Mouse (Mus musculus): ENCODE measurements at regions not wholly inside any gene's neighbourhood (a gene's known extent, or its start where the extent isn't known, plus 50 kb on each side); places are given as distances from the start of the nearest gene placed in this dataset.

GRCm38 (mm10) chr15:13285355-13285754 is 111.9 kb upstream of the Cdh6 start:
- H3K9me3 ChIP-seq = no peaks in the 10 kb centered on the region
- H3K4me2 ChIP-seq = no peak overlapping the region
- H3K27ac ChIP-seq = no peak overlapping the region
- H3K9ac ChIP-seq = no peak overlapping the region
- ATAC-seq (ENCODE audit: low FRiP score) = no peak
- peaks cover 2% of the 10 kb centered on the region; the same call in 1 of the 2 replicates for H3K4me1 ChIP-seq
- peaks cover 4% of the 10 kb centered on the region; the same call in 1 of the 2 replicates for H3K27me3 ChIP-seq
- H3K4me3 ChIP-seq (replicated peaks) = no peak overlapping the region
- no peaks in the 10 kb centered on the region for H3K36me3 ChIP-seq (replicated peaks)
- 78% methylated on average over 3 of the region's 3 CpGs for WGBS

DNA sequence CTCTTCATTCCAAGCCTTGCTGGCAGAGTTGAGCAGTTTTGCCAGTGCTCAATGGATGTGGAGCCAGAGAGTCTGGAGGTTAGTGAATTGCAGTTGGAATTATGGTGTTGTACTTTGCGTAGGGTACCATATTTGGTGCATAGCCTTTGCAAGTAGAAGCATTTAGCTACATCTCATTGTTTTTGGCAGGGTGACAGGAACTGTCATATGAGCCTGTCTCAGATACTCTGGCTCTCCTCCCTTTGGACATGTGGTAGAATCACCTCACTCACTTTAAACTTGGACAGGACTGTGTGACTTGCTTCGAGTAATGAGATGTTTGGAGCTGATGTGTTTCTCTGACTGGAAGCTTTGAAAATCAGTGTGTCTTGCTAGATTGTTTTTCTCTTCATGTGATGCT is 110.7 kb upstream of the Cdh6 start:
- no peak for ATAC-seq (ENCODE audit: low FRiP score)
- no peaks in the 10 kb centered on the region for H3K9me3 ChIP-seq
- H3K4me1 ChIP-seq = peaks cover 2% of the 10 kb centered on the region; the same call in 1 of the 2 replicates
- 93% methylated on average over 2 of the region's 2 CpGs for WGBS
- no peak overlapping the region for H3K4me3 ChIP-seq (replicated peaks)
- H3K36me3 ChIP-seq (replicated peaks) = no peaks in the 10 kb centered on the region
- no peak overlapping the region for H3K4me2 ChIP-seq
- H3K27me3 ChIP-seq = peaks cover 4% of the 10 kb centered on the region; the same call in 1 of the 2 replicates
- no peak overlapping the region for H3K9ac ChIP-seq
- no peak overlapping the region for H3K27ac ChIP-seq

GRCm38 (mm10) chr15:13283106-13283505 is 109.6 kb upstream of the Cdh6 start:
- no peak overlapping the region for H3K4me2 ChIP-seq

DNA sequence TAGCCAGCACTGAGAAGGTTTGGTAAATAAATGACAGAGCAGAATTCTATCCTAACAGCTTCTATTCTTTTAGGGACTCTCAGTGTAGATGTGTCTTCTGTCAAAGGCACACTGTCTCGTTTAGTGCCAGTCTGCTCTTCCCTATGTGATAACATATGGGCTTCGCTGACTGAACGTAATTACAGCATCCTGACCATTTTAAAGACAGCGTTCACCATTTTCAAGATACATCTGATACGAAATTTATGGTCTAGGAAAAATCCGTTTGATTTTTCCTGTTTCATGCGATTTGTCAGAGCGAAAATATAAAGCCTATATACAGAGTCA is 103.4 kb upstream of the Cdh6 start:
- ATAC-seq (ENCODE audit: low FRiP score) = peak; percentile 33; the same call in 1 of the 2 replicates
- Histone ChIP-seq H3K4me3 (replicated peaks) (no peak overlapping the region), H3K36me3 (replicated peaks) (no peaks in the 10 kb centered on the region), H3K9ac (no peak overlapping the region), H3K4me1 (peaks cover 5% of the 10 kb centered on the region), H3K27me3 (peaks cover 7% of the 10 kb centered on the region; the same call in 1 of the 2 replicates), H3K27ac (no peak overlapping the region), H3K9me3 (no peaks in the 10 kb centered on the region), H3K4me2 (no peak overlapping the region)
- WGBS = 72% methylated on average over 8 of the region's 8 CpGs

More at GRCm38 (mm10) chr15:13283106-13283505, 109.6 kb upstream of the Cdh6 start:
- 84% methylated on average over 5 of the region's 5 CpGs for WGBS
- H3K36me3 ChIP-seq (replicated peaks) = no peaks in the 10 kb centered on the region
- H3K4me1 ChIP-seq = peaks cover 2% of the 10 kb centered on the region; the same call in 1 of the 2 replicates
- H3K27ac ChIP-seq = no peak overlapping the region
- H3K4me3 ChIP-seq (replicated peaks) = no peak overlapping the region
- H3K9me3 ChIP-seq = no peaks in the 10 kb centered on the region
- no peak for ATAC-seq (ENCODE audit: low FRiP score)
- H3K27me3 ChIP-seq = no peaks in the 10 kb centered on the region
- no peak overlapping the region for H3K9ac ChIP-seq

DNA sequence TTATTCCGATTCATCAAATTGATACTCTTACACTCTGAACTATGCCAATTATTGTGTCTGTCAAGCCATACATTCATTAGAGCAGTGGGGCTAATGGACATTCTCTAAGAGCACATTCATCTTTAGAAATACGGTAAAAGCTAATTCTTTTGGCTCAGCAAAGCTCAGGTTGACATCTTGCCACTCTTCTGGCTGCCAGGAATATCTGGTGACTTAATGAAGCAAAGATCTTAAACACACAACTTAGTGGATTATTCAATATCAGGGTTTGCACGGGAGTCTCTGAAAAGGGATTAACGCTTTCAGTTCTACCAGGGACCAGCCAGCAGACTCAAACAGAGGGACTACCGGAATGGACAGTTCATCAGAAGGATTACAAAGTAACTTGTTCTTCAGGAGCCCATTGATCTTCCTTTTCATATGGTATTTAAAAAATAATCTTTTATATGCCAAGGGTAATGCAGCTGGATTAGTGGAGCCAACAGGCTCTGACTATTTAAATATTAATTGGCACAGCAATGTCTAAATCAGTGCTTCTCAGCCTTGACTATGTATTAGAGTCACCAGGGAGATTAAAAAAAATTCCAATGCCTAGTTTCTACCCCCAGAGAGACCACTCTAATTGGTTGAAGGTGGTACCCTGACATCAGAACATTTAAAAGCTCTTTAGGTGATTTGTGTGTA is 102.9 kb upstream of the Cdh6 start:
- Histone ChIP-seq H3K4me1 (peaks cover 5% of the 10 kb centered on the region), H3K27me3 (peaks cover 7% of the 10 kb centered on the region; the same call in 1 of the 2 replicates), H3K27ac (no peak overlapping the region), H3K9me3 (no peaks in the 10 kb centered on the region), H3K9ac (no peak overlapping the region), H3K4me2 (no peak overlapping the region), H3K36me3 (replicated peaks) (no peaks in the 10 kb centered on the region), H3K4me3 (replicated peaks) (no peak overlapping the region)
- peak; percentile 58; the same call in 1 of the 2 replicates for ATAC-seq (ENCODE audit: low FRiP score)
- 17% methylated on average over 5 of the region's 5 CpGs for WGBS

- no peaks in the 10 kb centered on the region for H3K9me3 ChIP-seq
- no peak overlapping the region for H3K9ac ChIP-seq
- H3K4me2 ChIP-seq = no peak overlapping the region
- no peaks in the 10 kb centered on the region for H3K36me3 ChIP-seq (replicated peaks)
- no peak for ATAC-seq (ENCODE audit: low FRiP score)
- no peak overlapping the region for H3K27ac ChIP-seq
- no peak overlapping the region for H3K4me3 ChIP-seq (replicated peaks)
- H3K27me3 ChIP-seq = peaks cover 7% of the 10 kb centered on the region; the same call in 1 of the 2 replicates
- WGBS = 11% methylated on average over 5 of the region's 5 CpGs
- peaks cover 5% of the 10 kb centered on the region for H3K4me1 ChIP-seq
Measured at GRCm38 (mm10) chr15:13275326-13275725, 101.9 kb upstream of the Cdh6 start.

DNA sequence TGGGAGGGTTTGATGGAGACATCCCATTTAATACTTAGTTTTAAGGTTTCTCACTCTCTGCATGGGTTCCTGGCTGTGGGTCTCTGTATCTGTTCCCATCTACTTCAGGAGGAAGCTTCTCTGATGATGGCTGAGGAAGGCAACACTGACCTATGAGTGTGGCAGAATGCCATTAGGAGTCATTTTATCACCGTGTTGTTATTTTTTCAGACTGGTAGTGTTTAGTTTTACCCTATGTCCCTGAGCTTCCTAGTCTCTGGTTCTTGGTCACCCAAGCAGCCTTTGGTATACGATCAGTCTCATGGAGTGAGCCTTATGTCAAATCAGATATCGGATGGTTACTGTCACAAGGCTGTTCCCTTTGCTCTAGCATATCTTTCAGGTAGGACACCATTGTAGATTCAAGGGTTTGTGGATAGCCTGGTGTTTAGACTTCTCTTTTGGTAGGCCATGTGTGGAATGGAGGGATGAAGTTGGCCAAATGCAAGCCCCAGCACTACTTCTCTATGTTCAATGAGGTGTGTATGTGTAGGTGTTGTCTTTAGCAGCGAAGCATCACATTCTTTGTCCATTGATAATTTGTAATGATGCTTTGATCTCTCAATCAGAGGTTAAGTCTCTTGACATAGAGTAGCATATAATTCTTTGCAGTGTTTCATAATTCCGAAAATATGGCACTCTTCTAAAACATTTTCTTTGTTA is 101.0 kb upstream of the Cdh6 start:
- peaks cover 7% of the 10 kb centered on the region; the same call in 1 of the 2 replicates for H3K27me3 ChIP-seq
- H3K9ac ChIP-seq = no peak overlapping the region
- 91% methylated on average over 5 of the region's 5 CpGs for WGBS
- no peaks in the 10 kb centered on the region for H3K9me3 ChIP-seq
- no peak overlapping the region for H3K4me3 ChIP-seq (replicated peaks)
- H3K4me1 ChIP-seq = peaks cover 5% of the 10 kb centered on the region
- no peak for ATAC-seq (ENCODE audit: low FRiP score)
- H3K36me3 ChIP-seq (replicated peaks) = no peaks in the 10 kb centered on the region
- no peak overlapping the region for H3K27ac ChIP-seq
- H3K4me2 ChIP-seq = no peak overlapping the region

GRCm38 (mm10) chr15:13246053-13246696 is 72.7 kb upstream of the Cdh6 start:
- H3K27me3 ChIP-seq = no peaks in the 10 kb centered on the region
- no peak for ATAC-seq (ENCODE audit: low FRiP score)
- WGBS = 91% methylated on average over 11 of the region's 11 CpGs
- H3K4me2 ChIP-seq = no peak overlapping the region
- H3K27ac ChIP-seq = no peak overlapping the region
- no peaks in the 10 kb centered on the region for H3K4me1 ChIP-seq
- H3K4me3 ChIP-seq (replicated peaks) = no peak overlapping the region
- H3K9ac ChIP-seq = no peak overlapping the region
- no peaks in the 10 kb centered on the region for H3K9me3 ChIP-seq
- no peaks in the 10 kb centered on the region for H3K36me3 ChIP-seq (replicated peaks)

GRCm38 (mm10) chr15:13244306-13244705 is 70.8 kb upstream of the Cdh6 start:
- ATAC-seq (ENCODE audit: low FRiP score) = no peak
- H3K27me3 ChIP-seq = no peaks in the 10 kb centered on the region
- H3K4me1 ChIP-seq = no peaks in the 10 kb centered on the region
- H3K9me3 ChIP-seq = no peaks in the 10 kb centered on the region
- H3K27ac ChIP-seq = no peak overlapping the region
- no peaks in the 10 kb centered on the region for H3K36me3 ChIP-seq (replicated peaks)
- H3K4me2 ChIP-seq = no peak overlapping the region
- WGBS = 77% methylated on average over 14 of the region's 14 CpGs
- H3K9ac ChIP-seq = no peak overlapping the region
- H3K4me3 ChIP-seq (replicated peaks) = no peak overlapping the region

- H3K9ac ChIP-seq = no peak overlapping the region
- H3K36me3 ChIP-seq (replicated peaks) = no peaks in the 10 kb centered on the region
- no peaks in the 10 kb centered on the region for H3K4me1 ChIP-seq
- 79% methylated on average over 4 of the region's 4 CpGs for WGBS
- no peaks in the 10 kb centered on the region for H3K27me3 ChIP-seq
- no peak overlapping the region for H3K4me2 ChIP-seq
- no peak for ATAC-seq (ENCODE audit: low FRiP score)
- H3K27ac ChIP-seq = no peak overlapping the region
- H3K9me3 ChIP-seq = no peaks in the 10 kb centered on the region
- no peak overlapping the region for H3K4me3 ChIP-seq (replicated peaks)
Measured at GRCm38 (mm10) chr15:13243561-13243960, 70.1 kb upstream of the Cdh6 start.

DNA sequence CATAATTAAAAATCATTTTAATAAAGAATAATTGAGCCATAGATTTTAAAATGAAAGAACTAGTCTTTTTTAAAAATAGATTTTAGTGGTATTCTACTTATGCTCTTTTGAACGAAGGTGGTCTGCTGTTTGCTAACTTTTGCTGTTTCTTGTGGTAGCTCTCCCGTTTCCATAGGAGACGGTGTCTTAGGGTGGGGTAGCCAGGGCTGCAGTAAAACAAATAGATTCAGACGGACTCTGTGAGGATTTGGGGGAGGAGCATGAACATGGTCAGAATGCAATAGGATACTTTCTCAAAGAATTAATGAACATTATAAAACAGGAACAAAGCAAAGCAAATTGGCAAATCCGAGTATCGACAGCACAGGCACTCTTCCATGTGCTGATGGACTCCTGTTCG is 67.5 kb upstream of the Cdh6 start:
- H3K27me3 ChIP-seq = no peaks in the 10 kb centered on the region
- H3K4me3 ChIP-seq (replicated peaks) = no peak overlapping the region
- no peak overlapping the region for H3K27ac ChIP-seq
- 70% methylated on average over 7 of the region's 7 CpGs for WGBS
- no peak overlapping the region for H3K9ac ChIP-seq
- no peak for ATAC-seq (ENCODE audit: low FRiP score)
- H3K4me2 ChIP-seq = no peak overlapping the region
- no peaks in the 10 kb centered on the region for H3K36me3 ChIP-seq (replicated peaks)
- no peaks in the 10 kb centered on the region for H3K9me3 ChIP-seq
- no peaks in the 10 kb centered on the region for H3K4me1 ChIP-seq

DNA sequence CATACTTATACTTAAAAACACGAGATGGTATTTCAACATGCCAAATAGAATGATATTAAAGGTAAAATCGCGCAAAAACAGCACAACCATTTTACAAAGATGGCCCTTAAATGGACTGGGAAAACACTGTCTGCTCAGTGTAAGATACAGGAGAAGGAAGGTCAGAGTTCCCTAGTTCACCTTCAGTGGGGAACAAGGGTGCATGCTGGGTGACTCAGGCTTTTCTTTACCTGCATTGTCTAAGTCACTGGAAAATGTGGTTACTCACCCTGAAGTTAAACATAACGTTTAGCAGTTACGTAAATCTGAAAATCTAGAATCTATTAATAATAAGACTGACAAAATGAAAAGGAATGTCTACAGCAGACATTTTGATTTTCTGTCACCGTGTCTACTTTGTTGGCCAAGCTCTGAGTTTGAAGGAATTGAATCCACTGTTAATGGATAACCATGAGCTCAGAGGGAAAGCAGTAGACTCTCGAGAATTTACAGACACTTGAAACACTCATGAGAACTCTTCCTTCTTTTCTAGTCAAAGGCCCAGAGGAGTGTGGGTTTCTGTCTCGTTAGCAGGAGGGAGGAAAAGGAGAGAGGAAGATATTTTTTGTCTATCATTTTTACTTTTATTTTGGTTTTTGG is 63.5 kb upstream of the Cdh6 start:
- no peaks in the 10 kb centered on the region for H3K27me3 ChIP-seq
- H3K4me3 ChIP-seq (replicated peaks) = no peak overlapping the region
- H3K9me3 ChIP-seq = no peaks in the 10 kb centered on the region
- ATAC-seq (ENCODE audit: low FRiP score) = no peak
- no peaks in the 10 kb centered on the region for H3K4me1 ChIP-seq
- no peaks in the 10 kb centered on the region for H3K36me3 ChIP-seq (replicated peaks)
- no peak overlapping the region for H3K9ac ChIP-seq
- H3K27ac ChIP-seq = no peak overlapping the region
- 83% methylated on average over 8 of the region's 8 CpGs for WGBS
- no peak overlapping the region for H3K4me2 ChIP-seq

All from forebrain, embryonic 12.5 days (tissue).